Mouse (Mus musculus): ENCODE measurements around the gene Npff.

Gene Npff

GRCm38 (mm10) chr15:102505073-102505769, 19.5 kb downstream of the Npff start:
- DNase-seq (ENCODE audit: inconsistent age in 2 of 2, low spot score in 1 of 2): no peak

GRCm38 (mm10) chr15:102503924-102504782, 20.6 kb downstream of the Npff start:
- peak in 1 of 2 experiments; percentile 34 for DNase-seq (ENCODE audit: inconsistent age in 2 of 2, low spot score in 1 of 2)

GRCm38 (mm10) chr15:102503447-102503846, 21.3 kb downstream of the Npff start, which contains the start of gene Gm10337:
Gm10337 (plus strand) TSS chr15:102503722.
- DNase-seq (ENCODE audit: inconsistent age in 2 of 2, low spot score in 1 of 2): peak in 1 of 2 experiments; percentile 26

- peak in 1 of 2 experiments; percentile 37 for DNase-seq (ENCODE audit: inconsistent age in 2 of 2, low spot score in 1 of 2)
Observed at GRCm38 (mm10) chr15:102502254-102502840, 22.4 kb downstream of the Npff start.

- DNase-seq (ENCODE audit: inconsistent age in 2 of 2, low spot score in 1 of 2): no peak
Observed at GRCm38 (mm10) chr15:102501084-102501814, 23.5 kb downstream of the Npff start.

GRCm38 (mm10) chr15:102500479-102500878, 24.3 kb downstream of the Npff start:
- DNase-seq (ENCODE audit: inconsistent age in 2 of 2, low spot score in 1 of 2): no peak

GRCm38 (mm10) chr15:102499851-102500250, 24.9 kb downstream of the Npff start:
- no peak for DNase-seq (ENCODE audit: inconsistent age in 2 of 2, low spot score in 1 of 2)

GRCm38 (mm10) chr15:102499370-102499769, 25.4 kb downstream of the Npff start:
- no peak for DNase-seq (ENCODE audit: inconsistent age in 2 of 2, low spot score in 1 of 2)

GRCm38 (mm10) chr15:102498322-102498721, 26.4 kb downstream of the Npff start:
- peak in 1 of 2 experiments; percentile 44 for DNase-seq (ENCODE audit: inconsistent age in 2 of 2, low spot score in 1 of 2)

- DNase-seq (ENCODE audit: inconsistent age in 2 of 2, low spot score in 1 of 2): no peak
Observed at GRCm38 (mm10) chr15:102487664-102488063, 37.1 kb downstream of the Npff start.

- no peak for DNase-seq (ENCODE audit: inconsistent age in 2 of 2, low spot score in 1 of 2)
Observed at GRCm38 (mm10) chr15:102485853-102486252, 38.9 kb downstream of the Npff start.

- DNase-seq (ENCODE audit: inconsistent age in 2 of 2, low spot score in 1 of 2): no peak
Observed at GRCm38 (mm10) chr15:102483136-102483535, 41.6 kb downstream of the Npff start.

GRCm38 (mm10) chr15:102474520-102474919, 50.2 kb downstream of the Npff start:
- no peak for DNase-seq (ENCODE audit: inconsistent age in 2 of 2, low spot score in 1 of 2)

All from adrenal gland, adult (tissue).